Mouse (Mus musculus) brain, adult 2 months (tissue): Measurements from ENCODE around the gene Ccl1.

Experiments used
- DNase-seq: peaks from one replicate; pipeline ENCODE4 v3.0.0; 2011; ENCODE audit warnings: low read depth, low spot score

The Ccl1 gene

GRCm38 (mm10) chr11:82305590-82305989 lies at the start of gene Ccl1:
Gene Ccl1, minus strand, starts transcription at chr11:82305690.
- DNase-seq, result no peak

- DNase-seq, result peak; percentile 70
Observed at GRCm38 (mm10) chr11:82351039-82351438, 45.5 kb upstream of the Ccl1 start.

GRCm38 (mm10) chr11:82340900-82341299 lies 35.4 kb upstream of the Ccl1 start:
- DNase-seq, result no peak

GRCm38 (mm10) chr11:82340416-82340815 lies 34.9 kb upstream of the Ccl1 start:
- DNase-seq, result peak; percentile 15

GRCm38 (mm10) chr11:82339921-82340401 lies 34.5 kb upstream of the Ccl1 start:
- DNase-seq, result peak; percentile 25

GRCm38 (mm10) chr11:82313153-82313552 lies 7.7 kb upstream of the Ccl1 start:
- no peak for DNase-seq

- DNase-seq, result no peak
Observed at GRCm38 (mm10) chr11:82310336-82311045, 5.0 kb upstream of the Ccl1 start.

GRCm38 (mm10) chr11:82297895-82298294 lies 7.6 kb downstream of the Ccl1 start:
- DNase-seq, result no peak

- DNase-seq, result no peak
Observed at GRCm38 (mm10) chr11:82290841-82291240, 14.6 kb downstream of the Ccl1 start.

- peak; percentile 17 for DNase-seq
Observed at GRCm38 (mm10) chr11:82274149-82274812, 31.2 kb downstream of the Ccl1 start.

GRCm38 (mm10) chr11:82259131-82259530 lies 46.4 kb downstream of the Ccl1 start:
- DNase-seq, result no peak

GRCm38 (mm10) chr11:82255601-82256000 lies 49.9 kb downstream of the Ccl1 start:
- DNase-seq, result peak; percentile 75

GRCm38 (mm10) chr11:82253421-82253820 lies 52.1 kb downstream of the Ccl1 start:
- no peak for DNase-seq

- DNase-seq, result no peak
Observed at GRCm38 (mm10) chr11:82251251-82251650, 54.2 kb downstream of the Ccl1 start.

- DNase-seq, result no peak
Observed at GRCm38 (mm10) chr11:82249945-82250344, 55.5 kb downstream of the Ccl1 start.

GRCm38 (mm10) chr11:82237439-82237838 lies 68.1 kb downstream of the Ccl1 start:
- no peak for DNase-seq

GRCm38 (mm10) chr11:82235551-82236207 lies 69.8 kb downstream of the Ccl1 start:
- DNase-seq, result peak; percentile 91

- DNase-seq, result no peak
Observed at GRCm38 (mm10) chr11:82233991-82234390, 71.5 kb downstream of the Ccl1 start.

- DNase-seq, result no peak
Observed at GRCm38 (mm10) chr11:82226976-82227375, 78.5 kb downstream of the Ccl1 start.

GRCm38 (mm10) chr11:82225936-82226335 lies 79.6 kb downstream of the Ccl1 start:
- DNase-seq, result no peak

- no peak for DNase-seq
Observed at GRCm38 (mm10) chr11:82216531-82216930, 89.0 kb downstream of the Ccl1 start.

- DNase-seq, result no peak
Observed at GRCm38 (mm10) chr11:82214405-82214804, 91.1 kb downstream of the Ccl1 start.
